Mouse (Mus musculus) liver, embryonic 14.5 days (tissue): ENCODE measurements at regions not wholly inside any gene's neighbourhood (a gene's known extent, or its start where the extent isn't known, plus 50 kb on each side); places are given as distances from the start of the nearest gene placed in this dataset.

ENCODE experiments used
- ATAC-seq: fragments of 200-750 bp; cut with Nextera tagmentation; 2 replicates; pipeline ENCODE4 v1.8.0; 2017; ENCODE audit warnings: moderate number of reproducible peaks, mild to moderate bottlenecking, moderate library complexity; ENCODE audit not compliant: insufficient read depth
- DNase-seq, 3 experiments: peaks; one replicate each; pipeline ENCODE4 v3.0.0-alpha.2; 2012 to 2013; ENCODE audit warnings: low read depth in 3 of 3, low spot score in 3 of 3
- H3K27ac ChIP-seq: fragments of 300-500 bp; sonication (generic); 2 replicates; pipeline ENCODE4 v1.5.1; 2014; ENCODE audit warnings: moderate library complexity, mild to moderate bottlenecking, control low read depth, inconsistent platforms
- H3K27me3 ChIP-seq: fragments of 300-500 bp; sonication (generic); 2 replicates; pipeline ENCODE4 v1.6.1; 2014; ENCODE audit warnings: mild to moderate bottlenecking, low read length, moderate library complexity; ENCODE audit not compliant: control insufficient read depth, insufficient read depth
- H3K36me3 ChIP-seq: fragments of 300-500 bp; sonication (generic); replicated peaks from 2 replicates; pipeline ENCODE4 v1.6.1; 2014; ENCODE audit warnings: low read depth; ENCODE audit not compliant: control insufficient read depth, insufficient read depth
- H3K4me1 ChIP-seq, 2 experiments: fragments of 200-500 bp in 1 of 2; fragments of 300-500 bp in 1 of 2; sonication (generic) in 1 of 2; replicated peaks; 2 replicates each; pipeline ENCODE4 v1.6.1; 2012 to 2014; ENCODE audit warnings: antibody characterized with exemption in 1 of 2, inconsistent platforms in 1 of 2, low read length in 1 of 2; ENCODE audit not compliant: control insufficient read depth in 2 of 2, insufficient read depth in 2 of 2
- H3K4me2 ChIP-seq: fragments of 300-500 bp; sonication (generic); 2 replicates; pipeline ENCODE4 v1.6.1; 2014; ENCODE audit warnings: low read depth, mild to moderate bottlenecking, control low read depth, moderate library complexity
- H3K4me3 ChIP-seq, 2 experiments: fragments of 200-500 bp in 1 of 2; fragments of 300-500 bp in 1 of 2; sonication (generic) in 1 of 2; 2 replicates each; pipeline ENCODE4 v1.5.1; 2012 to 2014; ENCODE audit warnings: low read depth in 2 of 2, low read length in 2 of 2, mild to moderate bottlenecking in 2 of 2, control low read depth in 1 of 2, inconsistent platforms in 1 of 2, moderate library complexity in 1 of 2; ENCODE audit not compliant: insufficient read depth in 1 of 2
- H3K9ac ChIP-seq: fragments of 300-500 bp; sonication (generic); replicated peaks from 2 replicates; pipeline ENCODE4 v1.6.1; 2014; ENCODE audit warnings: mild to moderate bottlenecking, control low read depth, moderate library complexity
- H3K9me3 ChIP-seq: fragments of 300-500 bp; sonication (generic); 2 replicates; pipeline ENCODE4 v1.6.1; 2016; ENCODE audit warnings: low read length, mixed read lengths; ENCODE audit not compliant: control insufficient read depth
- CTCF ChIP-seq: IDR thresholded peaks from 2 replicates; pipeline ENCODE4 v1.5.1; 2016; ENCODE audit warnings: antibody characterized with exemption, low read depth, control low read depth
- EP300 ChIP-seq: IDR thresholded peaks from 2 replicates; pipeline ENCODE4 v1.6.1; 2016; ENCODE audit warnings: antibody characterized with exemption, low read depth
- WGBS: fragments of 180-500 bp; shearing (Covaris S2); extraction: QIAGEN DNeasy Blood & Tissue Kit; methylation state at CpG from one replicate; pipeline ENCODE4 v1.1.7; 2014; ENCODE audit not compliant: insufficient replicate concordance; 5-methylcytosine and 5-hydroxymethylcytosine counted together

DNA sequence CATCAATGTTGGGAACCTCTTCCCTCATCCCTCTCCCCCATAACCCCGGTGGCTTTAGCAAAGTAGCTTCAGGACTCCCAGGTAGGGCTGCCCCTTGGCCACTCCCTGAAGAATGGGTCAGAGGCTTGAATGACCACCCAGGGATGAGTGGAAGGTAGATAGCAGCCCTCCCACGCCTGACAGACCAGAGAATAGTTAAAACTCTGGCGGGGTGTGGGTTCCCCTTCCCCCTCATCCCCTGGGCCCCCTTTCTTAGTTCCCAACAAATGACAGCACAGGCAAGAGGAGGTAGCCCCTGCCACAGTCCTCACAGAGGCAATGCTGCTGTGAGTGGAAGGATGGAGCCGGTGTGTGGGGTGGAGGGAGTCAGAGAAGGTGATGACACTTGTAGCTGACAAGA lies 186.2 kb downstream of the Xxylt1 start:
- no peak for DNase-seq
- 53% methylated on average over 4 of the region's 4 CpGs for WGBS
- Histone ChIP-seq H3K9ac (no peak overlapping the region), H3K36me3 (no peaks in the 10 kb centered on the region), H3K4me1 (no peaks in the 10 kb centered on the region), H3K4me3 (no peak overlapping the region), H3K27me3 (no peaks in the 10 kb centered on the region), H3K4me2 (no peak overlapping the region), H3K9me3 (no peaks in the 10 kb centered on the region), H3K27ac (no peak overlapping the region)
- no peak for TF ChIP-seq EP300
- TF ChIP-seq CTCF: no peak
- no peak for ATAC-seq

DNA sequence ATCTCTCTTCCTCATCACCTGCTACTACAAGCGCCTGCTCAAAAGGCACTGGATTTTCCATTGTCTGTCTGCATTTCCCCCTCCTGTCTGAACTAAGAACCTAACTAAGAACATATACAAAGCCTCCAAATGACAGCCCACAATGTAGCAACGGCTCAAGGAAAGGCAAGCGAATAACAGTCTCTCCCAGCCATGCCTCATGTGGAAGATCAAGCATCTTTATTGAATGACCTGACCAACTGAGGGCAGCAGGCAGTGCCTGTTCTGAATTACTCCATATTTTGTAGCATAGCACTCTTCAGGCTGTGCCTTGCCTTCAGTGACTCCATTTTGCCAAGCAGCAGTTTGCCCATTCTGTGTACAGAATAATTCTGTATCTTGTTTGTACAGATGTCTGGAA lies 183.9 kb downstream of the Xxylt1 start:
- DNase-seq: no peak
- no peak overlapping the region for H3K4me2 ChIP-seq
- WGBS: 63% methylated on average over 3 of the region's 3 CpGs
- H3K27ac ChIP-seq: no peak overlapping the region
- no peaks in the 10 kb centered on the region for H3K9me3 ChIP-seq
- TF ChIP-seq CTCF: no peak
- TF ChIP-seq EP300: no peak
- H3K36me3 ChIP-seq: no peaks in the 10 kb centered on the region
- no peak overlapping the region for H3K4me3 ChIP-seq
- no peaks in the 10 kb centered on the region for H3K27me3 ChIP-seq
- H3K4me1 ChIP-seq: no peaks in the 10 kb centered on the region
- ATAC-seq: no peak
- no peak overlapping the region for H3K9ac ChIP-seq

DNA sequence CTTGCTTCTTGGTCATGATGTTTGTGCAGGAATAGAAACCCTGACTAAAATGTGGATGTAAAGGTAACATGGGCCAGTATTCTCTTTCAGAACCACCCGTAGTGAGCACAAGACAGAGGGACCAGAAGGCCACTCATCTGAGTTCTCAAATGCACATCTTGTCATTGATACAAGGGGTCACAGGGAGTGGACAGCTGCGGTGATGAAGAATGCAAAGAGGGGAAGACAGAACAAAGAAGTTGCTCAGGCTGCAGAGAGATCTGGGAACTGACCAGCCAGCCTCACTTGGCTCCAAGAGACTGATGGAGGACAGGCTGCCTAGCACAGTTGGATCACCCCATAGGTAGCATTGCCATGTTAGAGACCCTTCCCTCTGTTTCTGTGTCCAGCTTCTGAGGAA lies 181.1 kb downstream of the Xxylt1 start:
- Histone ChIP-seq H3K4me2 (no peak overlapping the region), H3K4me3 (no peak overlapping the region), H3K27ac (no peak overlapping the region), H3K9ac (no peak overlapping the region), H3K27me3 (no peaks in the 10 kb centered on the region), H3K4me1 (no peaks in the 10 kb centered on the region), H3K9me3 (no peaks in the 10 kb centered on the region), H3K36me3 (no peaks in the 10 kb centered on the region)
- TF ChIP-seq CTCF (no peak), EP300 (no peak)
- ATAC-seq (no peak), DNase-seq (no peak)
- 60% methylated on average over 2 of the region's 2 CpGs for WGBS

DNA sequence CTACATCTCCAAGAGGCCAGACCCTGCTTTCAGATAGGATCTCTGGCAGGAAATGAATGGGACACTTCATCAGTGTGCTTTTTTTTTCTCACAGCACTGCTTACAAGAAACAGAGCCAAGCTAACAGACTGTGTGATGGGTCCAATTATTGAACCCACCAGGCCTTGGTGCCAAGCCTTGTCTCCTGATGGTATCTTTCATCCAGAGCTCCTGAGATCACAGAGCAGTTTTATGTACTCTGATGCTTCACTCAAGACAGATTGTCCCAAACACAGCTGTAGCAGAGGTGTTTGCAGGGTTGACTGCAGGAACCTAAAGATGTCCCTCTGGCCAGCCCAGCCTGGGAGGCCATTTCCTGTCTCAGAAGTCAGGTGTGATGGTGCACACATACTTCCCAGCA lies 179.9 kb downstream of the Xxylt1 start:
- no peaks in the 10 kb centered on the region for H3K4me1 ChIP-seq
- H3K4me3 ChIP-seq: no peak overlapping the region
- H3K27ac ChIP-seq: no peak overlapping the region
- DNase-seq (no peak), ATAC-seq (no peak)
- H3K36me3 ChIP-seq: no peaks in the 10 kb centered on the region
- no peaks in the 10 kb centered on the region for H3K9me3 ChIP-seq
- TF ChIP-seq EP300 (no peak), CTCF (no peak)
- H3K4me2 ChIP-seq: no peak overlapping the region
- no peaks in the 10 kb centered on the region for H3K27me3 ChIP-seq
- H3K9ac ChIP-seq: no peak overlapping the region
